Mouse (Mus musculus) hindbrain, embryonic 10.5 days (tissue): ENCODE results near the gene Rcan2. TPM values are rescaled to one million over a fixed set of nuclear protein-coding genes. Genes with fewer than 3 reads are reported as not detected.

Experiments used
- DNase-seq: peaks from one replicate; pipeline ENCODE4 v3.0.0-alpha.2; 2017; ENCODE audit warnings: low spot score
- H3K27ac ChIP-seq: fragments of 300-500 bp; sonication (generic); 2 replicates; pipeline ENCODE4 v1.5.1; 2016; ENCODE audit warnings: mild to moderate bottlenecking, moderate library complexity
- H3K27me3 ChIP-seq: fragments of 300-500 bp; sonication (generic); 2 replicates; pipeline ENCODE4 v1.6.1; 2016; ENCODE audit warnings: mild to moderate bottlenecking; ENCODE audit not compliant: poor library complexity, insufficient read depth, severe bottlenecking
- H3K36me3 ChIP-seq: fragments of 300-500 bp; sonication (generic); 2 replicates; pipeline ENCODE4 v1.6.1; 2016; ENCODE audit warnings: mild to moderate bottlenecking, moderate library complexity
- H3K4me1 ChIP-seq: fragments of 300-500 bp; sonication (generic); replicated peaks from 2 replicates; pipeline ENCODE4 v1.6.1; 2016; ENCODE audit warnings: mild to moderate bottlenecking
- H3K4me3 ChIP-seq: fragments of 300-500 bp; sonication (generic); 2 replicates; pipeline ENCODE4 v1.5.1; 2016; ENCODE audit warnings: mild to moderate bottlenecking, moderate library complexity
- H3K9me3 ChIP-seq: fragments of 300-500 bp; sonication (generic); 2 replicates; pipeline ENCODE4 v1.6.1; 2016; ENCODE audit warnings: mild to moderate bottlenecking, moderate library complexity
- WGBS: fragments of 180-500 bp; shearing (Covaris S2); methylation state at CpG from one replicate; pipeline ENCODE4 v1.1.7; 2016; 5-methylcytosine and 5-hydroxymethylcytosine counted together
- polyA plus RNA-seq: library from polyadenylated mRNA; unstranded; fragments of >200 nt; fragmentation: Nextera tagmentation; extraction: Ambion mirVana; gene quantifications from 2 replicates; pipeline ENCODE4 v1.2.1, GENCODE M21; 2016

The Rcan2 gene
- polyA plus RNA-seq, 1 experiment from 2014 or later: 23.0 TPM

DNA sequence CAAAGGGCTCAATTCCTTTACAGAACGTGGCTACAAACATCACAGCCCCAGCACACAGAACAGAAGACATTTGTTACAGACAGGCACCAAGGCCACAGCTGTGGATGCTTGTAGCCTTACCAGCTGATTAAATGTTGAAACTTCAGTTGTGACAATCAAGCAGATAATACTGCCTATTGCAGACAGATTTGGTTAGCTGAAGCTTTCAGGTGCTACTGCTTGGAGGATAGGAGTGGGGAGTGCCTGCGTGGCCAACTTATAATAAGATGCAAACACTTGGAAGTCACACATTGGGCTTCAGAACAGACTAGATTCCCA, 276.7 kb downstream of the Rcan2 start:
- Histone ChIP-seq H3K27me3 (peaks cover 9% of the 10 kb centered on the region; the same call in 1 of the 2 replicates), H3K36me3 (peaks cover 10% of the 10 kb centered on the region; the same call in 1 of the 2 replicates), H3K4me1 (peaks cover 9% of the 10 kb centered on the region), H3K4me3 (no peak overlapping the region), H3K9me3 (no peaks in the 10 kb centered on the region), H3K27ac (no peak overlapping the region)
- WGBS: 74% methylated on average over 2 of the region's 2 CpGs
- DNase-seq: no peak

DNA sequence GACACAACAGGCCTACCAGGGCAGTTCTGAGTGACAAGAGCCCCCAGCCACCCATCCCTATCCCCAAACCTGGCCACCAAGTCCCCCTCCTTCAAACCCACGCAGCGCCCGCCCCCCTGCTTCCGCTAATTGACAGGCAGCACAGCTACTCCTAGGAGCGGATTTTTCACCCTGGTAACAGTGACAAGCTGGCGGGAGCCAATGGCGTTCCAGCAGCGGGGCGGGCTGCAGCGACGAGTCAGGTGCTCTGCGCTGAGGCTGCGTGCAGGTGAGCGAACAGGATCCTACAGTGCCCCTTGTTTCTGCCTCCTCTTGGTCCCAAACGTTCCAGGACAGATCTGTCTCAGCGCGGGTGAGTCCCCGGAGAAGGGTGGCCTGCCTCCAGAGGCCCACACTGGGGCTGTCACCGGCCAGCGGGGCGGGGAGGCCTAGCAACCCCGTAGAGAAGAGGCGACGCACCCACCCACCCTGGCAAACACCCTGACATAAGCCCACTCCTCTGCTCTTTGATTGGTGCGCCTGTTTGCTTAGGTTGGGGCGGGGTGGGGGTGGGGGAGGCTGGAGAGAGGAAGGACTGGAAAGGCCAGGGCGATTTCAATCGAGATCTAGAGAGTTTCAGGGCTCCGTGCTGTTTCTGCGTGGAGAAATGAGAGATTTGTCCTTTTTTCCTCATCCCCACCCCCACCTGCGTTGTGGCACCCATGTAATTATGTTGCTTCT, 277.6 kb downstream of the Rcan2 start, which contains the start of gene Enpp5:
Enpp5 (plus strand) TSS at position 183 of the 720 bp plus-strand sequence.
- peak within 1 kb of the TSS; percentile 85 for H3K27ac ChIP-seq
- peaks cover 9% of the 10 kb centered on the region; the same call in 1 of the 2 replicates for H3K27me3 ChIP-seq
- H3K4me3 ChIP-seq: peak within 1 kb of the TSS; percentile 62
- H3K9me3 ChIP-seq: no peaks in the 10 kb centered on the region
- DNase-seq: peak; percentile 78
- H3K4me1 ChIP-seq: peaks cover 9% of the 10 kb centered on the region
- H3K36me3 ChIP-seq: peaks cover 10% of the 10 kb centered on the region; the same call in 1 of the 2 replicates
- WGBS: under 1% methylated on average over 31 of the region's 31 CpGs

DNA sequence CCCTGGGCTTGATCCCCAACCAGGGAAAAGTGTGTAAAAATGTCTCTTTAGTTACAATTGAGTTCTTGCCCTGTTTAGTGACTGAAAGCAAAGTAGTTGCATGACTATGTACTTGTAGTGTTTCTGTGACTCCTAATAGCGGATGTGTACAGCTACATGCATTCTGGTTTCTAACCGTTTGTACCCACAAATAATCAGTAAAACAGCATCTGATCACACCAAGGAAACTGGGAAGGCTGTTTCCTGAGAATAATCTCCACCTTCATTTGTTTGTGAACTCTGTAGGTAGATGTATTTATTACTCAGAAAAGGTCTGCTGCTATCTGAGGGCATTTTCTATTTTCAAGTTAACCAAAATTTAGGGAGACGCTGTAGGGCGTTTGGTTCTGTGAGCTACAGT, 282.0 kb downstream of the Rcan2 start:
- 90% methylated on average over 4 of the region's 4 CpGs for WGBS
- DNase-seq: no peak

DNA sequence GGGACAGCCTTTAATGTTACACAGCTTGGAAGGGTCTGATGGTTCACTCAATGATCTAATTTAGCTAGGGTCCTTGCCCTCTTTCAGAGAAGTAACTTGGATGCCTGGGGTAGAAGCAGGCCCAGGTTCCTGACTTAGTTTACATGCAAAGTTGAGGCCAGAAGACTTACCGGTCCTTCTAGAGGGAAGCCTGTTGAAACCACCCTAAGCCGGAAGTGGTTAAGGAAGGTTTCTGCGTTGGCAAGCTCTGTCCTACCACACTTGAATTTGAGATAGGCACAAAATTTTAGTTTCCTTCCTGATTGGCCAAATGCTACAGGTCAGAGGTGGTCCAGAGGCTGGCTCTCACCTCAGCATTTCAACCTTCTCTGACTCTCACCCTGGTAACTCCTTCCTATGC, 287.1 kb downstream of the Rcan2 start:
- Histone ChIP-seq H3K4me3 (no peak overlapping the region), H3K4me1 (no peaks in the 10 kb centered on the region), H3K9me3 (no peaks in the 10 kb centered on the region), H3K27me3 (no peaks in the 10 kb centered on the region), H3K27ac (no peak overlapping the region), H3K36me3 (no peaks in the 10 kb centered on the region)
- 91% methylated on average over 3 of the region's 3 CpGs for WGBS
- DNase-seq: no peak

More for the DNA sequence above, 282.0 kb downstream of the Rcan2 start:
- H3K9me3 ChIP-seq: no peaks in the 10 kb centered on the region
- no peak overlapping the region for H3K4me3 ChIP-seq
- no peaks in the 10 kb centered on the region for H3K27me3 ChIP-seq
- peaks cover 10% of the 10 kb centered on the region; the same call in 1 of the 2 replicates for H3K36me3 ChIP-seq
- no peak overlapping the region for H3K27ac ChIP-seq
- peaks cover 9% of the 10 kb centered on the region for H3K4me1 ChIP-seq

Other genes starting within 250 kb of the Rcan2 start
- 7.0 and 11.2 TPM in 2 replicates for gene Pla2g7, start 233.3 kb upstream of the Rcan2 start, polyA plus RNA-seq
- gene Tdrd6, start 171.1 kb upstream of the Rcan2 start, polyA plus RNA-seq: 0.03 and 0.17 TPM in 2 replicates
- gene Slc25a27, start 134.1 kb upstream of the Rcan2 start, polyA plus RNA-seq: 39.0 and 49.7 TPM in 2 replicates
- 28.2 and 37.9 TPM in 2 replicates for gene Cyp39a1, start 133.9 kb upstream of the Rcan2 start, polyA plus RNA-seq